Mouse (Mus musculus) urinary bladder, adult 2 months (tissue): Measurements from ENCODE around the gene Tpmt. TPM values are rescaled to one million over a fixed set of nuclear protein-coding genes. Genes with fewer than 3 reads are reported as not detected.

Source experiments
- DNase-seq: peaks from one replicate; pipeline ENCODE4 v3.0.0; 2022; ENCODE audit warnings: low spot score
- polyA plus RNA-seq: library from polyadenylated mRNA; depleted of rRNA; stranded (reverse); fragments of >200 nt; gene quantifications from 2 replicates; pipeline ENCODE4 v1.2.3, GENCODE M21; 2012

The Tpmt gene
- polyA plus RNA-seq, 1 experiment, result 10.3 TPM

GRCm38 (mm10) chr13:47042024-47042633, 2.4 kb downstream of the Tpmt start:
- no peak for DNase-seq

GRCm38 (mm10) chr13:47040061-47040460, 4.5 kb downstream of the Tpmt start:
- DNase-seq, result no peak

- DNase-seq, result no peak
These were observed 6.6 kb downstream of the Tpmt start for GRCm38 (mm10) chr13:47037946-47038345.

DNA sequence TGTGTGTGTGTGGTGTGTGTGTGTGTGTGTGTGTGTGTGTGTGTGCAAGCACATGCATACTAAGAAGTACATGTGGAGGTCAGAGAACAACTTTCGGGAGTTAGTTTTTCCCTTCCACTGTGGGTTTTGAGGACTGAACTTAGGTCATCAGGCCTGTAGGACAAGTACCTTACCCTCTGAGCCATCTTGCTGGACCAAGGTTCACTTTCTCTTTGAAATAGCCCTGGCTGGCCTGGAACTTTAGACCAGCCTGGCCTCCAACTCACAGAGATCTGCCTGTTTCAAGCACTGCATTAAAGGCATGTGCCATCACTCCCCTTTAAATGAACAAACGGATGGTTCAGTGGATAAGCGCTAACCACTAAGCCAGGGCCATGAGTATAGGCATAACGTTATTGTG, 10.9 kb downstream of the Tpmt start:
- no peak for DNase-seq

DNA sequence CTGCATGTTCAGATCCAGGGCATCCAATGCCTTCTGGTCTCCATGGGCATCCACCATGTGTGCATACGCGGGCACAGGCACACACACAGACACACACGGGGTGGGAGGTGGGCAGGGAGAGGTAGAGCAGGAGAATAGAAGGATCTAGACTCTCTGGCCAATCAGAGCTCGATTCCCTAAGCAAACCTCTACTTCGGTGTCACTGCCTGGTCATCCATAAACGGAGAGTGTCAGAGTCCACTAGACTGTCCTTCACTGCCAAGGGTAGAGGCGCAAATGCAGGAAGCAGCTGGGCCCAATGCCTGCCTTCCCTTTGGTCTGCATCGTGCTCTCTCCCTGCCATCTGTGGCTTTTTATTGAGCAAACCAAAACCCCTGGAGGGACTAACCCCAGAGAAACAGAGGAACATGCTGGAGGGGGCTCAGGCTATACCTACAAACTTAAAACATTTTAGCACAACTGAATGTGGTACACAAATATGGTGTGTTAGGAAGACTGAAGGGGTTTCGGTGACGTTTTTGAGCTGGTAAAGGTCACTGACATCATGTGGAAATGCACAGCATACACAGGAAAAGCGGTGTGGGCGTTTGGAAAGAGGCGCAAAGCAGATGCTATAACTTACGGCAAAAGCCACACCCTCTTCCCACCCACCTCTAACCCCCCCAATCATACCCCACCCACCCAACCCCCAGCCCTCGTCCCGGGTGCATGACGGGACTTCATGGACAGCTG, 14.0 kb downstream of the Tpmt start:
- no peak for DNase-seq

DNA sequence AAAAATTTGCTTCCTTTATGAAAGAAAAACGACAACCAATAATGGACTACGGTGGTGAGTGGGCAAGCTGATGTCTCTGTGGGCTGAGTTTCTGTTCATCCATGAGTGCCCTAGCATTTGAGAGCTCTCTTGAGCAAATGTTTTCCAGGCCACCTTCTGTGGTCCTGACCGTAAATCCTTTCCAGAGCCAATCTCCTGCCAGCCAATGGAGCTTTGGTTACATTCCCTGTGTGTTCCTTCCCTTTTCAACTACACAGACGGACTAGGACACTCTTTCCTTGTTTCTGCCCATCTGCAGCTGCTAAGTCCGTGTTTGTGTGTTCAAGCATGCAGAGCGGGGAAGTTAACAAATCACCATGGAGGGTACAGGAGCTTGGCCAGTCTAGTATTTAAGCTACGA, 23.7 kb downstream of the Tpmt start:
- no peak for DNase-seq

DNA sequence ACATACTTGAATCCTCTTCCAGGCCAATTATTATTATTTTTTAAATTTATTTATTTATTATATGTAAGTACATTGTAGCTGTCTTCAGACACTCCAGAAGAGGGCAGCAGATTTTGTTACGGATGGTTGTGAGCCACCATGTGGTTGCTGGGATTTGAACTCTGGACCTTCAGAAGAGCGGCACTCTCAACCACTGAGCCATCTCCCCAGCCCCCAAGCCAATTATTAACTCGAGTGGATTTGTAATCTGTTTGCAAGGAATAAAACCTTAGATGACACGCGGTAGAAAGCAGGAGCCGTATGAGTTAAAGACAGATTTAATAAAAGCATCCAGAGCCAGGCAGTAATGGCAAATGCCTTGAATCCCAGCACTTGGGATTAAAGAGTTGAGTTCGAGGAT, 24.8 kb downstream of the Tpmt start:
- no peak for DNase-seq

GRCm38 (mm10) chr13:47017259-47017658, 27.3 kb downstream of the Tpmt start:
- peak; percentile 33 for DNase-seq

GRCm38 (mm10) chr13:47015195-47015501, 29.4 kb downstream of the Tpmt start:
- DNase-seq, result no peak

- DNase-seq, result peak; percentile 70
These were observed 30.0 kb downstream of the Tpmt start, which contains the start of gene Nhlrc1 for GRCm38 (mm10) chr13:47014334-47015194. Gene Nhlrc1 (minus strand): TSS chr13:47014850.

DNA sequence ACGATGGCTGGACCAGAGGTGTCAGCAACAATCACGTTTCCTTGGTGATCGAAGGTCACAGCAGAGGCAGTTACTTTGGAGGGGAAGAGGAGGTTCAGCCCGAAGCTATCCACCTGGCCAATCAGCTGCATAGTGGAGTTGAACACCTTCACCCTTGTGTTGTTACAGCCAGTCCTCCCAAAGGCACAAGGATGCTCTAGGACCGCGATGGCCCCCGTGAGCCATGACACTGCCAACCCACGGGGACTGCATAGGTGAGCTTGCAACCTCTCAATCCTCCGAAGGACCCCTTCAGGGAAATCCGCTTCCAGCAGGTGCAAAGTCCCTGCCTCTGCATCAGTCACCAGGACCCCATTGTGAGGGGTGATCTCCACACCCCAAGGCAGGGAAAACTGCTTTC, 30.8 kb downstream of the Tpmt start:
- no peak for DNase-seq

DNA sequence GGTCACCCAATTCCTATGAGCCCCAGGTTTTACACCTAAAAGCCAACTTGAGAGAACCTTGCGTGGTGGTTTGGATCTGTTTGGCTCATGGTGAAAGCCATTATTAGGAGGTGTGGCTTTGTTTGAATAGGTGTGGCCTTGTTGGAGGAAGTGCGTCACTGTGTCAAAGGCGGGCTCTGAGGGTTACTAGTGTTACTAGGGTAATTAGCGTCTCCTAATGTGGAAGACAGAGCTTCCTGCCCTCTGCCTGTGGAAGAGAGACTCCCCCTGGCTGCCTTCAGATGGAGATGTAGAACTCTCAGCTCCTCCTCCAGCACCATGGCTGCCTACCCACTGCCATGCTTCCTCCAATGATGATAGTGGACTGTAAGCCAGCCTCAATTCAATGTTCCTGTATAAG, 42.9 kb downstream of the Tpmt start:
- no peak for DNase-seq

GRCm38 (mm10) chr13:46999498-46999897, 45.0 kb downstream of the Tpmt start:
- no peak for DNase-seq

DNA sequence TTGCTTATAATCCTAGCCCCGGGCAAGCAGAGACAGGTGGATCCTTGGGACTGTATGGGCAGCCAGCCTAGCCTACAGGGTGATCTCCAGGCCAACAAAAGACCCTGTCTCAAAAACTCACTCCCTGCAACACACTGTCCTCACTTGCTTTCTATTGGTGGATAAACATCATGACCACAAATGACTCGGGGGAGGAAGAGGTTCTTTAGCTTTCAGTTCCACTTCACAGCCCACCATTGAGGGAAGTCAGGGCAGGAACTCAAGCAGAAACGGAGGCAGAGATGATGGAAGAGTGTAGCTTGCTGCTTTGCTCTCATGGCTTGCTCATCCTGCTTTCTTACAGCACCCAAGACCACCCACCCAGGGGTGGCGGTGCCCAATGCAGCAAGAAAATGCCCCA, 47.2 kb downstream of the Tpmt start:
- DNase-seq, result no peak

GRCm38 (mm10) chr13:46993274-46993551, 51.3 kb downstream of the Tpmt start:
- DNase-seq, result no peak

DNA sequence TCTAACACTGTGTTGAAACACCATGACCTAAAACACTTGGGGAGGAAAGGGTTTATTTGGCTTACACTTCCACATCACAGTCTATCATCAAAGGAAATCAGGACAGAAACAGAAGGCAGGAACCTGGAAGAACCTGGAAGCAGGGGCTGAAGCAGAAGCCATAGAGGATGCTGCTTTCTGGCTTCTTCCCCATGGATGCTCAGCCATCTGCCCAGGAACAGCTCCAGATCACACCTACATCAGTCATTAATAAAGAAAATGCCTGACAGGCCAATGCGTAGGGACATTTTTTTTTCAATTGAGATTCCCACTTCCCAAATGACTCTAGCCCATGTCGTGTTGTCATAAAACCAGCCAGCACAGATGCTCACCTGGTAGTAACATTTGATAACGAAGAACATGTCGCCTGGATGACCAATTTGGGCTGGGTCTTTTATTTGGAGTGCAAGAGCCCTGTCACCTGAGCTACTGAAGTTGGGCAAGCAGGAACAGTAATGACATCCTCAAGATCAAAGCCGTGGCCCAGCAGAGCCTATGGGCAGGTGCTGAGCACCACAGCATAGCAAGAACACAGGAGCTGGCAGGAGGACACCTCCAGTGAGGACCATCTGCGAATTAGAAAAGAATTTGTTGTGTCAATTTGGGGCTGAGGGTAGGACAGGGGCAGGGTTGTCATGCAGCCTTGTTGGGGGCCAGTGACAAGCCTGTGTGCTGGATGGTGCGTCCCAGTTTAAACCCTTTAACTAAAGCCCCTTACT, 51.8 kb downstream of the Tpmt start:
- DNase-seq, result no peak

DNA sequence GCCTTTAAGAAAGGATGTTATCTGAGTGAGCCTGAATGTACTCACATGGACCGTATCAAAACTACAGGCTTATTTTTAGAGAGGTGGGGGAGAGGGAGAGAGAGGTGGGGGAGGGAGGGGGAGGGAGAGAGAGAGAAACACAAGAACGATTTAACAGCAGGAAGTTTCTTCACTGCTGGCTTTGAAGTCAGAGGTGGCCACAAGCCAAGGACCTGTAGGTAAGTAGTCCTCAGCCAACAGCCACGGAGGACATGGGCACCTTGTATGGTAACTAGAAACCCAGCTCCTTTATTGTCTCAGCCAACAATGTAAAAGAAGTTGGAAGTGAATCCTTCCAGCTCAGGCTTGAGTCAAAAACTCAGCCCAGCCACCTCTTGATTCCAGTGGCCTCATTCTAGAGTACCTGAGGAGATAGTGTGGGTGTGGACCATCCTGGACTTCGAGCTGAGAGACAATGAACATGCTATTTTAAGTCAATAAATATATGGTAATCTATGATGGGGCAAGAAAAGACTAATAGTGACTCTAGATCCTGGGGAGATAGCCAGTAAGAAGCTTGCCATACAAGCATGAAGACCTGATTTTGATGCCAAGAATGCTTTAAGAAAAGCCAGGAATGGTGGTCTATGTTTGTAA, 54.0 kb downstream of the Tpmt start:
- DNase-seq, result no peak

GRCm38 (mm10) chr13:46987941-46988340, 56.6 kb downstream of the Tpmt start:
- no peak for DNase-seq

DNA sequence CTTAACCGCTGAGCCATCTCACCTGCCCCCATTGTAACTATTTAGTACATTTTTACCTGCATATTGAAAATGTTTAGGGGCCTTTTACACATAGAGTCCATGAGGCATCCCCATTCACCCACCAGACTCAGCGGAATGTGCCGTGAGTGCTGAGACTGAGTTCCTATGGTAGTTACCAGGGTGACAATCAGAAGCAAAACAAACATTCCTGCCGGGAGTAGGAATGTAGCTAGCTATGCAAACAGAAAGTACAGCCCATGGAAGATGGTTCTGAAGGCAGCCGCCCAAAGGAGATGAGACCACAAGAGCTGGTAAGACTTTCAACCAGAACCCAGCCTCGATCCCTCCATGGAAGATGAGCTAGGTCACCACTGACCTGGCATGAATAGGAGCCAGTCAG, 58.3 kb downstream of the Tpmt start:
- DNase-seq, result no peak

DNA sequence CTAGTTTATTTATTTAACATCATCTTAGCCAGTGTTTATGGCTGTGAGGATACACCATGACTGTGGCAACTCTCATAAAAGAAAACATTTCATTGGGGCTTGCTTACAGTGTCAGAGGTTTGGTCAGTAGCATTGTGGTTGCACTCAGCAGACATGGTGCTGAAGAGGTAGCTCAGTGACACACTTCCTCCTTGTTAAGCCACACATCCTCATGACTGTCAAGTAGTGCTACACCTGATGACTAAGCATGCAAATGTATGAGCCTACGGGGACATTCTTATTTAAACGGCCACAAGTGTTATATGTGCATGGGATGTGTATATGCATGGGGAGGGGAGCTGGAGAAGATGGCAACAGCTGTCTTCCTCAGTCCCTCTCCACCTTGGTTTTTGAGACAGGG, 60.7 kb downstream of the Tpmt start:
- no peak for DNase-seq

- DNase-seq, result no peak
These were observed 64.6 kb downstream of the Tpmt start for GRCm38 (mm10) chr13:46979836-46980490.
